Mouse (Mus musculus): ENCODE results near the gene Sufu. TPM values are rescaled to one million over a fixed set of nuclear protein-coding genes. Genes with fewer than 3 reads are reported as not detected.

The Sufu gene
- total RNA-seq, 2 experiments from 2014 or later = 17.9 to 20.3 TPM

GRCm38 (mm10) chr19:46528529-46529213 is 132.0 kb downstream of the Sufu start:
- DNase-seq (ENCODE audit: low spot score in 2 of 2) = peak; percentile 58 to 60

GRCm38 (mm10) chr19:46529601-46530448 is 133.1 kb downstream of the Sufu start:
- peak in 1 of 2 experiments; percentile 3 for DNase-seq (ENCODE audit: low spot score in 2 of 2)

GRCm38 (mm10) chr19:46530449-46530990 is 133.8 kb downstream of the Sufu start:
- peak in 1 of 2 experiments; percentile 2 for DNase-seq (ENCODE audit: low spot score in 2 of 2)

- peak; percentile 15 to 27 for DNase-seq (ENCODE audit: low spot score in 2 of 2)
These were observed 134.7 kb downstream of the Sufu start for GRCm38 (mm10) chr19:46531071-46532030.

GRCm38 (mm10) chr19:46532031-46532688 is 135.5 kb downstream of the Sufu start:
- peak in 1 of 2 experiments; percentile 27 for DNase-seq (ENCODE audit: low spot score in 2 of 2)

- no peak for DNase-seq (ENCODE audit: low spot score in 2 of 2)
These were observed 136.4 kb downstream of the Sufu start for GRCm38 (mm10) chr19:46533066-46533465.

GRCm38 (mm10) chr19:46533525-46533924 is 136.8 kb downstream of the Sufu start:
- no peak for DNase-seq (ENCODE audit: low spot score in 2 of 2)

GRCm38 (mm10) chr19:46534542-46535098 is 137.9 kb downstream of the Sufu start:
- DNase-seq (ENCODE audit: low spot score in 2 of 2) = no peak

- DNase-seq (ENCODE audit: low spot score in 2 of 2) = no peak
These were observed 140.7 kb downstream of the Sufu start for GRCm38 (mm10) chr19:46537357-46537756.

GRCm38 (mm10) chr19:46538213-46538612 is 141.5 kb downstream of the Sufu start:
- DNase-seq (ENCODE audit: low spot score in 2 of 2) = no peak

Other genes starting within 250 kb of the Sufu start
- gene Pitx3, start 248.6 kb upstream of the Sufu start, total RNA-seq (2021) = not detected
- gene Gbf1, start 244.4 kb upstream of the Sufu start, total RNA-seq (2021) = 10 to 100 TPM; 67.8 to 82.5 TPM
- gene Nfkb2, start 92.6 kb upstream of the Sufu start, total RNA-seq (2021) = 10 to 100 TPM; 40.4 to 42.8 TPM
- 1 to 10 TPM; 7.5 to 9.2 TPM for gene Psd, start 69.7 kb upstream of the Sufu start, total RNA-seq (2021)
- 10 to 100 TPM in 1 of 2 experiments, 1 to 10 TPM in 1; 8.8 to 10.3 TPM for gene Fbxl15, start 68.7 kb upstream of the Sufu start, total RNA-seq (2021)
- gene Cuedc2, start 58.2 kb upstream of the Sufu start, total RNA-seq (2021) = 10 to 100 TPM; 72.1 to 77.9 TPM
- 1 to 10 TPM; 9.3 to 9.4 TPM for gene Mfsd13a, start 55.8 kb upstream of the Sufu start, total RNA-seq (2021)
- gene 2310034G01Rik, start 46.6 kb upstream of the Sufu start, total RNA-seq (2021) = 1 to 10 TPM; 1.2 TPM
- gene Actr1a, start 1.1 kb upstream of the Sufu start, total RNA-seq (2021) = 100 to 1,000 TPM; 121 to 122 TPM
- 10 to 100 TPM; 46.5 to 56.8 TPM for gene Trim8, start 104.8 kb downstream of the Sufu start, total RNA-seq (2021)
- 10 to 100 TPM; 56.9 to 64.9 TPM for gene Arl3, start 176.3 kb downstream of the Sufu start, total RNA-seq (2021)
- 1 to 10 TPM; 8.1 to 8.3 TPM for gene Sfxn2, start 176.5 kb downstream of the Sufu start, total RNA-seq (2021)
- gene Wbp1l, start 202.2 kb downstream of the Sufu start, total RNA-seq (2021) = 100 to 1,000 TPM in 1 of 2 experiments, 10 to 100 TPM in 1; 86.9 to 179 TPM